Mouse (Mus musculus): ENCODE data around the gene Tmem210.

GRCm38 (mm10) chr2:25240310-25240709, 47.6 kb upstream of the Tmem210 start:
- TF ChIP-seq EP300 (IDR thresholded peaks at IDR 0.05; ENCODE audit: low read depth) (no peak), CTCF (IDR thresholded peaks at IDR 0.05; ENCODE audit: low read depth) (no peak)
